Mouse (Mus musculus) MEL (cell line): ENCODE data around the gene Iqcf3.

Experiments used
- CTCF ChIP-seq, 3 experiments: IDR thresholded peaks in 2 of 3; conservative IDR thresholded peaks in 1 of 3; 2 replicates each; pipeline ENCODE4 v1.5.1; 2011 to 2012; ENCODE audit warnings: low read length in 3 of 3, low read depth in 2 of 3, mild to moderate bottlenecking in 2 of 3, improper control_type of control experiment in 1 of 3, inconsistent platforms in 1 of 3, mixed read lengths in 1 of 3, moderate library complexity in 1 of 3; ENCODE audit not compliant: control insufficient read depth in 1 of 3, insufficient read depth in 1 of 3, poor library complexity in 1 of 3, severe bottlenecking in 1 of 3
- POLR2A ChIP-seq, 2 experiments: IDR thresholded peaks; 2 replicates each; pipeline ENCODE4 v1.6.1; 2011 to 2012; ENCODE audit warnings: low read length in 2 of 2, mild to moderate bottlenecking in 2 of 2, control low read depth in 1 of 2, improper control_type of control experiment in 1 of 2, low read depth in 1 of 2, moderate library complexity in 1 of 2; ENCODE audit not compliant: control insufficient read depth in 1 of 2, insufficient read depth in 1 of 2, poor library complexity in 1 of 2
- USF1 ChIP-seq: IDR thresholded peaks from 2 replicates; pipeline ENCODE4 v1.6.1; 2014; ENCODE audit warnings: low read depth, mild to moderate bottlenecking, inconsistent platforms, low read length, improper control_type of control experiment, moderate library complexity

DNA sequence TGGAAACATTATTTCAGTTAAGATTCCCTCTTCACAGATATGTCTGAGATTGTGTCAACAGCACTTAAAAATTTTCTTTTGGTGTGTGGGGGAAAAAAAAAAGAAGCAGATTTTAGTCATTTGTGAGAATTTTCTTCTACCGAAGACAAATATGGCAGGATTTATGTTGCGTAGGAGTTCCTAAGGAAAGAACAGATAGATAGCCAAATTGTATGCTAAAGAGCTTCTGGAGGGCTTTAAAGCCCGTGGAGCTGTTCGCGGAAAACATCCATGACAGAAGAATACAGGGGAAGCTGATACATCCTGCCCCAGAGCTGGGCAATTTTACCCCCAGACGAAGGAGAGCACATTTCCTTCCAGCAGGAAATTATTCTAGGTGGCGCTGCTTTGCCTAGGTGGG is 18.6 kb upstream of the Iqcf3 start:
- TF ChIP-seq USF1 (no peak), CTCF (IDR thresholded peaks at IDR 0.05 in 2 of 3, conservative IDR thresholded peaks at IDR 0.05 in 1 of 3; ENCODE audit: control insufficient read depth in 1 of 3, insufficient read depth in 1 of 3, low read depth in 2 of 3, low read length in 3 of 3, poor library complexity in 1 of 3, severe bottlenecking in 1 of 3) (no peak), POLR2A (IDR thresholded peaks at IDR 0.05; ENCODE audit: control insufficient read depth in 1 of 2, insufficient read depth in 1 of 2, low read depth in 1 of 2, low read length in 2 of 2, poor library complexity in 1 of 2) (no peak)
